Mouse (Mus musculus): Measurements from ENCODE around the gene Mpi.

GRCm38 (mm10) chr9:57547869-57548268, 4.7 kb downstream of the Mpi start:
- TF ChIP-seq POLR2A (IDR thresholded peaks at IDR 0.05; ENCODE audit: borderline replicate concordance, extremely low read depth, insufficient read depth, insufficient read length, poor library complexity, severe bottlenecking) (no peak), CTCF (IDR thresholded peaks at IDR 0.05; ENCODE audit: borderline replicate concordance, extremely low read depth, insufficient read depth, insufficient read length) (no peak)
